Mouse (Mus musculus) T-cell, adult 2 months (primary cell): Measurements from ENCODE around the gene Chsy1.
A peak's percentile ranks its signal among the peaks of the same experiment; 100 is the strongest.

Source experiments
- DNase-seq: peaks from one replicate; pipeline ENCODE4 v3.0.0; 2022; ENCODE audit warnings: low spot score

Chsy1 gene

GRCm38 (mm10) chr7:66108961-66109854 is at the start of gene Chsy1:
TSS of gene Chsy1 (plus strand) at chr7:66109515.
- DNase-seq = peak; percentile 86

- peak; percentile 85 for DNase-seq
Measured at GRCm38 (mm10) chr7:66060066-66060956, 49.0 kb upstream of the Chsy1 start.

- DNase-seq = no peak
Measured at GRCm38 (mm10) chr7:66061057-66061456, 48.3 kb upstream of the Chsy1 start.

GRCm38 (mm10) chr7:66076411-66076810 is 32.9 kb upstream of the Chsy1 start:
- no peak for DNase-seq

- DNase-seq = peak; percentile 97
Measured at GRCm38 (mm10) chr7:66079364-66080230, 29.7 kb upstream of the Chsy1 start, which contains the start of gene Selenos. TSS of gene Selenos (plus strand) at chr7:66079649.

GRCm38 (mm10) chr7:66080231-66080613 is 29.1 kb upstream of the Chsy1 start:
- no peak for DNase-seq

- no peak for DNase-seq
Measured at GRCm38 (mm10) chr7:66083757-66084156, 25.6 kb upstream of the Chsy1 start.

GRCm38 (mm10) chr7:66084546-66084945 is 24.8 kb upstream of the Chsy1 start:
- no peak for DNase-seq

- DNase-seq = no peak
Measured at GRCm38 (mm10) chr7:66087652-66088051, 21.7 kb upstream of the Chsy1 start.

- no peak for DNase-seq
Measured at GRCm38 (mm10) chr7:66088077-66088476, 21.2 kb upstream of the Chsy1 start.

GRCm38 (mm10) chr7:66090676-66091190 is 18.6 kb upstream of the Chsy1 start:
- DNase-seq = no peak

GRCm38 (mm10) chr7:66091553-66091952 is 17.8 kb upstream of the Chsy1 start:
- DNase-seq = no peak

GRCm38 (mm10) chr7:66092656-66093055 is 16.7 kb upstream of the Chsy1 start:
- DNase-seq = no peak

GRCm38 (mm10) chr7:66094141-66094540 is 15.2 kb upstream of the Chsy1 start:
- DNase-seq = no peak

- DNase-seq = no peak
Measured at GRCm38 (mm10) chr7:66098803-66099202, 10.5 kb upstream of the Chsy1 start.

GRCm38 (mm10) chr7:66101866-66102265 is 7.4 kb upstream of the Chsy1 start:
- peak; percentile 29 for DNase-seq

- DNase-seq = no peak
Measured at GRCm38 (mm10) chr7:66104531-66104930, 4.8 kb upstream of the Chsy1 start.

- DNase-seq = no peak
Measured at GRCm38 (mm10) chr7:66105771-66106170, 3.5 kb upstream of the Chsy1 start.

GRCm38 (mm10) chr7:66106581-66107056 is 2.7 kb upstream of the Chsy1 start:
- DNase-seq = no peak

GRCm38 (mm10) chr7:66107206-66107605 is 2.1 kb upstream of the Chsy1 start:
- no peak for DNase-seq

- DNase-seq = peak; percentile 21
Measured at GRCm38 (mm10) chr7:66107930-66108329, 1.4 kb upstream of the Chsy1 start.
